Mouse (Mus musculus) liver, adult 2 months (tissue): ENCODE measurements around the gene Vps13a. TPM values are rescaled to one million over a fixed set of nuclear protein-coding genes. Genes with fewer than 3 reads are reported as not detected.

Source experiments
- DNase-seq: peaks from one replicate; pipeline ENCODE4 v3.0.0-alpha.2; 2011; ENCODE audit warnings: low read depth, low spot score; ENCODE audit errors: extremely low read depth
- H3K27ac ChIP-seq: fragments of 200-500 bp; replicated peaks from 2 replicates; pipeline ENCODE4 v1.5.1; 2012; ENCODE audit warnings: low read depth, mild to moderate bottlenecking, control low read depth, inconsistent platforms, low read length; ENCODE audit not compliant: insufficient read depth
- H3K27me3 ChIP-seq: fragments of 200-500 bp; 2 replicates; pipeline ENCODE4 v1.6.1; 2012; ENCODE audit warnings: mild to moderate bottlenecking, moderate library complexity, low read length, inconsistent platforms; ENCODE audit not compliant: control insufficient read depth, insufficient read depth
- H3K36me3 ChIP-seq: fragments of 200-500 bp; 2 replicates; pipeline ENCODE4 v1.6.1; 2012; ENCODE audit warnings: low read length, inconsistent platforms; ENCODE audit not compliant: control insufficient read depth, insufficient read depth
- H3K4me1 ChIP-seq: fragments of 200-500 bp; 2 replicates; pipeline ENCODE4 v1.6.1; 2011; ENCODE audit warnings: low read length; ENCODE audit not compliant: control insufficient read depth, insufficient read depth
- H3K4me3 ChIP-seq: fragments of 200-500 bp; 2 replicates; pipeline ENCODE4 v1.5.1; 2011; ENCODE audit warnings: low read depth, mild to moderate bottlenecking, control low read depth, low read length, moderate library complexity; ENCODE audit not compliant: insufficient read depth
- H3K79me2 ChIP-seq: fragments of 200-500 bp; 2 replicates; pipeline ENCODE4 v1.6.1; 2012; ENCODE audit warnings: inconsistent platforms, mild to moderate bottlenecking, low read length, moderate library complexity; ENCODE audit not compliant: control insufficient read depth, insufficient read depth
- H3K9ac ChIP-seq: fragments of 200-500 bp; 2 replicates; pipeline ENCODE4 v1.6.1; 2012; ENCODE audit warnings: low read depth, mild to moderate bottlenecking, control low read depth, inconsistent platforms, low read length
- CTCF ChIP-seq: fragments of 200-500 bp; IDR thresholded peaks from 2 replicates; pipeline ENCODE4 v1.5.1; 2011; ENCODE audit warnings: low read depth, low read length, control low read depth
- POLR2A ChIP-seq: fragments of 200-500 bp; IDR thresholded peaks from 2 replicates; pipeline ENCODE4 v1.6.1; 2011; ENCODE audit warnings: low read length, control low read depth; ENCODE audit not compliant: insufficient read depth; ENCODE audit errors: extremely low read depth
- WGBS: fragments of 180-500 bp; shearing (Covaris S2); methylation state at CpG from one replicate; pipeline ENCODE4 v1.1.7; 2018; 5-methylcytosine and 5-hydroxymethylcytosine counted together
- polyA plus RNA-seq: library from polyadenylated mRNA; depleted of rRNA; stranded (reverse); fragments of >200 nt; gene quantifications from 2 replicates; pipeline ENCODE4 v1.2.3, GENCODE M21; 2012
- total RNA-seq: library from RNA; depleted of rRNA; stranded (reverse); fragments of >200 nt; gene quantifications from 2 replicates; pipeline ENCODE4 v1.2.3, GENCODE M21; 2014

Vps13a gene
- total and polyA plus RNA-seq, 2 experiments: 1.1 to 30.8 TPM

- DNase-seq: no peak
- H3K4me1 ChIP-seq: no peaks in the 10 kb centered on the region
- 75% methylated on average over 4 of the region's 4 CpGs for WGBS
- no peaks in the 10 kb centered on the region for H3K79me2 ChIP-seq
- H3K4me3 ChIP-seq: no peak overlapping the region
- no peaks in the 10 kb centered on the region for H3K27me3 ChIP-seq
- no peak overlapping the region for H3K27ac ChIP-seq
- no peak overlapping the region for H3K9ac ChIP-seq
- H3K36me3 ChIP-seq: no peaks in the 10 kb centered on the region
- TF ChIP-seq POLR2A (no peak), CTCF (no peak)
Measured at GRCm38 (mm10) chr19:16789930-16790329, 9.2 kb upstream of the Vps13a start.

GRCm38 (mm10) chr19:16784879-16785278 is 4.1 kb upstream of the Vps13a start:
- DNase-seq: peak; percentile 55
- no peaks in the 10 kb centered on the region for H3K79me2 ChIP-seq
- TF ChIP-seq POLR2A: no peak
- TF ChIP-seq CTCF: peak; percentile 32; the same call in 1 of the 2 replicates
- no peak overlapping the region for H3K9ac ChIP-seq
- no peak overlapping the region for H3K27ac ChIP-seq
- WGBS: 28% methylated on average over 3 of the region's 3 CpGs
- no peaks in the 10 kb centered on the region for H3K27me3 ChIP-seq
- H3K4me3 ChIP-seq: no peak overlapping the region
- peaks cover 3% of the 10 kb centered on the region; the same call in 1 of the 2 replicates for H3K4me1 ChIP-seq
- H3K36me3 ChIP-seq: no peaks in the 10 kb centered on the region

- Histone ChIP-seq H3K27ac (peak overlapping the region; percentile 49), H3K27me3 (no peaks in the 10 kb centered on the region), H3K9ac (peak overlapping the region; percentile 57), H3K4me3 (peak overlapping the region; percentile 57), H3K36me3 (no peaks in the 10 kb centered on the region), H3K79me2 (peaks cover 12% of the 10 kb centered on the region; the same call in 1 of the 2 replicates), H3K4me1 (peaks cover 7% of the 10 kb centered on the region)
- no peak for TF ChIP-seq CTCF
- no peak for TF ChIP-seq POLR2A
- no peak for DNase-seq
- WGBS: 13% methylated on average over 10 of the region's 10 CpGs
Measured at GRCm38 (mm10) chr19:16781406-16782019, 780 bp upstream of the Vps13a start.

- peaks cover 16% of the 10 kb centered on the region; the same call in 1 of the 2 replicates for H3K79me2 ChIP-seq
Measured at GRCm38 (mm10) chr19:16780251-16780783, 416 bp downstream of the Vps13a start.

GRCm38 (mm10) chr19:16779786-16780185 is 947 bp downstream of the Vps13a start:
- H3K36me3 ChIP-seq: no peaks in the 10 kb centered on the region
- peak overlapping the region; percentile 48; the same call in 1 of the 2 replicates for H3K27ac ChIP-seq
- peak overlapping the region; percentile 94 for H3K4me3 ChIP-seq
- peaks cover 7% of the 10 kb centered on the region for H3K4me1 ChIP-seq
- TF ChIP-seq POLR2A (no peak), CTCF (no peak)
- H3K9ac ChIP-seq: peak overlapping the region; percentile 92
- H3K79me2 ChIP-seq: peaks cover 16% of the 10 kb centered on the region; the same call in 1 of the 2 replicates
- peak; percentile 24 for DNase-seq
- WGBS: 20% methylated on average over 8 of the region's 8 CpGs
- no peaks in the 10 kb centered on the region for H3K27me3 ChIP-seq

More at GRCm38 (mm10) chr19:16780251-16780783, 416 bp downstream of the Vps13a start:
- WGBS: under 1% methylated on average over 55 of the region's 55 CpGs
- Histone ChIP-seq H3K4me1 (peaks cover 7% of the 10 kb centered on the region), H3K9ac (peak overlapping the region; percentile 92), H3K27me3 (no peaks in the 10 kb centered on the region), H3K36me3 (no peaks in the 10 kb centered on the region), H3K4me3 (peak overlapping the region; percentile 94), H3K27ac (peak overlapping the region; percentile 72)
- no peak for TF ChIP-seq POLR2A
- no peak for TF ChIP-seq CTCF
- DNase-seq: peak; percentile 74

GRCm38 (mm10) chr19:16779281-16779680 is 1.5 kb downstream of the Vps13a start:
- H3K27ac ChIP-seq: no peak overlapping the region
- DNase-seq: peak; percentile 73
- no peak overlapping the region for H3K4me3 ChIP-seq
- no peaks in the 10 kb centered on the region for H3K36me3 ChIP-seq
- peaks cover 7% of the 10 kb centered on the region for H3K4me1 ChIP-seq
- no peak overlapping the region for H3K9ac ChIP-seq
- H3K79me2 ChIP-seq: peaks cover 16% of the 10 kb centered on the region; the same call in 1 of the 2 replicates
- 22% methylated on average over 5 of the region's 5 CpGs for WGBS
- no peak for TF ChIP-seq CTCF
- TF ChIP-seq POLR2A: no peak
- H3K27me3 ChIP-seq: no peaks in the 10 kb centered on the region
